Mouse (Mus musculus): ENCODE measurements around the gene Hoxc9.

Gene Hoxc9

DNA sequence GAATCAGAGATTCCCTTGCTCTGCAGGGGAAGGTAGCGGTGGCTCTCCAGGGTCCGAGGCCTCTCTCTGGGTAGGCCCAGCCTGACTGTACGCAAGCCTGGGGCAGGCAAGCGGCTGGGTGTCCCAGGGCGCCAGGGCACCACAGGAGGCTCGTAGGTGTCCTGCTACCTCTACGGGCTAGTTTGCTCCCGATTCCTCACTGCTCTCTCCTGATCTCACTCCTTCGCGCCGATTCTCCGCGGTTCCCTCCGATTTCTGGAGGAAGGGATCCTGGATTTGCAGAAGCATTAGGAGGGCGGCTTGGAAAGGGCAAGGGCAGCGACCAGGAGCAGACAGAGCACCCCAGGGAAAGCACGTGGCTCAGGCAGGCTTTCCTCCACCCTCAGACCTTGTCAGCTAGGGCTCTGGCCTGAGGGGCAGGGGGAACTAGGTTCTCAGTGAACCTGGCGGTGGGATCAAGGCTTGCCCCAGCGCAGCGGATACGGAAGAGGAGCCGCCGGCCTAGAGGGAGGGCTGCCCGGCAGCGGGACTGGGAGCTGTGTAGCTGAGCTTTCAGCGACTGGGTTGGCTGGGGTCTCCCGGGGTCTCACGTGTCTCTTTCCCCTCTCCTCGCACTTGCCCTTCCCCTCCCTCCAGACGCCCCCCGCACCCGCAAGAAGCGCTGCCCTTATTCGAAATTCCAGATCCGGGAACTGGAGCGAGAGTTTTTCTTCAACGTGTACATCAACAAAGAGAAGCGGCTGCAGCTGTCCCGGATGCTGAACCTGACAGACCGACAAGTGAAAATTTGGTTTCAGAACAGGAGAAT is 20.2 kb upstream of the Hoxc9 start:
- no peak for DNase-seq (ENCODE audit: extremely low read depth, low read depth)

DNA sequence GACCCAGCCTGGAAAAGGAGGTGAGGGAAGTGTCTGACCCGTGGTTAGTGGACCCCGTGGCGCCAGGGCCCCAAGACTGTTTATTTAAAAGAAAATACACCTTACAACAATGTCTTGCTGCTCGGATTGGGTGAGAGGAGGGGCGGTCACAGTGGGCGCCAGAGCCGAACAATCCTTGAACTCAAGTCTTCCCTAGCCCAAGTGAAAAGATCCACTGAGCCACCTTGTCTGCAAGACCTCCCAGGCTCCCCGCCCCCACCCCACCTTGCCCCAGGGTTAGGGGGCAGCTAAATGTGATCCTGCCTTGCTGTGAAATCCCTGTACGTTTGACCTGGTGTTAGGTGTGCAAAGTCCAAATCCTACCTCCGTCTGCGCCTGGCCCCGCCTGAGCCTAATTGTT is 19.3 kb upstream of the Hoxc9 start:
- no peak for DNase-seq (ENCODE audit: extremely low read depth, low read depth)

DNA sequence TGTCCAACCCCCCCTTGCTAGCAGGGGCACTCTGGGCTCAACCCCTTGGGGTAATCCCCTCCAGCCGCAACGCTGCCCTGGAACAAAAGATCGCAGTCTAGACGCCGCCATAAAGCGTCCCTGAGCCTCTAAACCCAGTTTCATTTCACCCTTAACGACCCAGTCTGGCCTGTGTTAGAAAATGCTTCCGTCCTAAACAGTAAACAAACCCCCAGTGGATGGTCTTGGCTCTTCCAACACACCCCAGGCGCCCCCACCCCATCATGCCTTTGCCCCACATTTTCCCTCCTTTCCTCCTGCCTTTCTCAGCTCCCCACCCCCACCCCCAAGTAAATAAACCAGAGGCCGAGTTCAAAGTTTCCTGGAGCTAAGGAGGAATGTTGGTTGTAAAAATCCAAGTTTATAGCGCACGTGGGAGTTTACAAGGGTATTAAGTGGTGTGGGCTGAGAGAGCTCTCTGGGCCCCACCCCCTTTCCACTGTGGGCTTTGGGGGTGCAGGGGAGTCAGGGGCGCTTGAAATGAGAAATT is 16.5 kb upstream of the Hoxc9 start:
- DNase-seq (ENCODE audit: extremely low read depth, low read depth) = no peak

DNA sequence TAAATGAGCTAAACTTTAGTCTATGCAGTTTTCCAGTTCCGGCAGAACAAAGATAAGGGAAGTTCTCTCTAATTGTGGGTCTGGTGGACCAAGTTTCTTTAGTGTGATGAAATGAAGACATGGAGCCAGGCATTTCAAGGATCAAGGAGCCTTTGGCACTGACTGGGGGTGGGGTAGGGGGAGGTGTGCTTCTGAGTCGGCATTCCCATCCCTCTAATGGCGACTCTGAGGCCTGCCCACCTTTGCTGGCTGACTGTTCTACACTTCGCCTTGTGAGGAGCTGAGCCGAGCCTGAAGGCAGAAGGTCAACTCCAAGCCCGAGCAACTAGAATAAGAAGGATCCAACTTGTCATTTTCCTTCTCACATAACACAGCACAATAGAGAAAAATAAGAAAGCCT is 14.5 kb upstream of the Hoxc9 start:
- no peak for DNase-seq (ENCODE audit: extremely low read depth, low read depth)

DNA sequence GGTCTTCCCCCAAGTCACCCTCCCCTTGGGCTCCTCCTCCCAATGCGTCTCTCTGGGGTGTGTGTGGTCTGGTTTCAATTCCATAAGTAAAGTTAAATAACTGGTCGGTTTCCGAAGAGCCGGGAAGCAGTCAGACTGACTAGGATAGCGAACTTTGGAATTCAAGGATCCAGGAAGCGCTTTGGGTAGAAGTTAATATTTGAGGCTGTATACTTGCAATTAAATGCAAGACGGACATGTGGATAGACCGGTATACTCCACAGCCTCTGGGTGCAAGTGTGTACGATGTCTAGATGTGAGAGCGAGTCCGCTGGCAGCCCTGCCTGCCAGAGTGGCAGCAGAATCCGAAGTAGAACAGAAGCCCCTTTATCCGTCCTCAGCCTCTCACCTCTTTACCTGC is 13.7 kb upstream of the Hoxc9 start:
- DNase-seq (ENCODE audit: extremely low read depth, low read depth) = no peak

DNA sequence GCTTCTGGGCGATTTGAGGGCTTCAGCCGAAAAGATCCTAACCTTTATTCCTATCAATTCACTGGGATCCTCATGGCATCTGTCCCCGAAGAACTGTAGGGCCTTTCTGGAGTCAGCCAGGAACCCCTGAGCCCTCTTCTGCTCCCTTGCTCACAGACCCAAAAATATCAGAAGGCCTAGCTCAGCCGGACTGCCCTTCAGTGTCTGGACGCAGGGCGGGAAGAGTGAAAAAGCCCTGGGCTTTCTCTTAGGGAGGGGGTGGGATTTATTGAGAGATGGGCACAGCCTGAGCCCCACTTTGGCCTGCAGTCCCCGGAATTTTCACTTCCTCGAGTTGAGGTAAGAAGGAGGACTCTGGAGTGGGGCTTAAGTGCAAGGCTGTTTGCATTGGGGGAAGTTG is 13.0 kb upstream of the Hoxc9 start:
- DNase-seq (ENCODE audit: extremely low read depth, low read depth) = no peak

DNA sequence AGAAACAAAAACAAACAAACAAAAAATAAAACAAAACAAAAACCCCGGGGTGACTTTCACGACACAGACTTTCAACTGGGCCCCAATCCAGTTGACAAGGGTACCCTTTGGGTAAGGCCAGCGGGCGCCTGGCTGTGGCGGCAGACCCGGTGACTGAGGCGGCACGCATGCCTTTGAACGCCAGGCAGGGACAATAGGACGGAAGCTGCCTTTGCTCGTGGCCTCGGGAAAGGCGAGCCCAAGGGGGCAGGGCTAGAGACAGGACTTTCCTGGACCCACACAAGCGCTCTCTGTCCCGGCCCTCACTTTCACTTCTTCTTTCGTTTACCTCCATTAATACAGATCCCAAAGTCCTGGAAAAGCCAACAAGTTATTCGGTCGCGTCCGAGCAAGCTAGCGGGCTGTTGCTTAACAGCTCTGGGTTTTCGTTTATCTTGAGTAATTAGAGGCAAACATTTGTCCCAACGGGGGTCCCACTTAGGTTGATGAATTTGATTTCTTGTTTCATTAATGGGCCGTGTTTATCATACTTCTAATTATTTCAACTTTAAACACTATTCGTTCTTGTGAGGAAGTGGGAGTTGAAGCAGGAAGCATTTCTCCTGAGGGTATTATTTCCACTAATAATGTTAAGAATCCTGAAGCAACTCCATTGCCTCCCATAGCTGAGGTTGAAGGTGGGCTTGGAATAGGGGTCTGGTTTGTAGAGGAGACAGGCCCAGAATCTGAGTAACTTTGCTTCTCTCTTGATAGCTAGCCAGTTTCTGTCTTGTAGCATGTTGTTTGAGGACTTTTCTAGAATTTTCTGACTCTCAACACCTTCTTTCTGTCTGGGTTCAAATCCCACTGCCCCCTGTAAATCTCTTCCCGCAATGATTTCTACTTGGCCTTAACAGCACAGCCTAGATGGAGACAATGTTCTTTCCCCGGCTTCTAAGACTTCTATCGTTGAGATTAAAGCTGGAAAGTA is 12.3 kb upstream of the Hoxc9 start:
- DNase-seq (ENCODE audit: extremely low read depth, low read depth) = no peak

DNA sequence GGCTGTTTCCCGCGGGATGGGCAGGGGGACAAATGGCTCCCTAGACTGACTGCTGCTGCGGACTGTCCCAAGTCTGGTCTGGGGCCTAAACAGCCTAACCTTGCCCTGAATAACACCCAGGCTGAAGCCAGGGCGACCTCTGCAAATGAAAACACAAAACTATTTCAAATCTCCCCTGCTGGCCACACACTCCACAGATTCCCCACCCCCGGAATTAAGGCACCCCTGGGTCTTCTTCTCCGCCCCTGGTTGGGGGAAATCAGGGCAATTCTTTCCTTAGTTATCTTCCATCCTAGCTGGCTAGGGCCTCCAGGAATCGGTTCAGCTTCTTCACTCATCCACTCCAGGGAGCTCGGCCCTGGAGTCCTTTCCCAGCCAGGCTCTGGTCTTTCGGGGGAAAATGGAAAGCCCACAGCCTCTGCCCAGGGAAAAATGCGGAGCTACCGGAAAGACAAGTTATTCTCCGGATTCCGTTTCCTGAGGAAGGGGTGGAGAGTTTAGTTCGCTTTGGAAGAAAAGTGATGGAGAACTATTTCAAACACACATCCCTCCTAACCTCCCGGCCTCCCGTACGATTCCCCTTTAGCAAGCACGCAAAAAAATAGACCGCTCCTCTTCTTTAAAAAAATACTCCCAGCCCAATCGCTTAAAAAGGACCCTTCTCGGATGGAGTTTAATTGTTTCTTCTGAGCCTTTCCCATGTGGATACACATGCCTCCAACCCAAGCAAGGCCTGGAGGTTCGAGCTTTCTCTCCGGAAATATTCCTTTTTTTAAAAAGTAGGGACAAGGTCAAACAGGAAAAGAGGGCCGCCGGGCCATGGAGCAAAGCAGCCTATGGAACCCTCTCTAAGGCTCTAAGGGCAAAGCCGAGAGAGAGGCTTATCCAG is 11.0 kb upstream of the Hoxc9 start:
- no peak for DNase-seq (ENCODE audit: extremely low read depth, low read depth)

DNA sequence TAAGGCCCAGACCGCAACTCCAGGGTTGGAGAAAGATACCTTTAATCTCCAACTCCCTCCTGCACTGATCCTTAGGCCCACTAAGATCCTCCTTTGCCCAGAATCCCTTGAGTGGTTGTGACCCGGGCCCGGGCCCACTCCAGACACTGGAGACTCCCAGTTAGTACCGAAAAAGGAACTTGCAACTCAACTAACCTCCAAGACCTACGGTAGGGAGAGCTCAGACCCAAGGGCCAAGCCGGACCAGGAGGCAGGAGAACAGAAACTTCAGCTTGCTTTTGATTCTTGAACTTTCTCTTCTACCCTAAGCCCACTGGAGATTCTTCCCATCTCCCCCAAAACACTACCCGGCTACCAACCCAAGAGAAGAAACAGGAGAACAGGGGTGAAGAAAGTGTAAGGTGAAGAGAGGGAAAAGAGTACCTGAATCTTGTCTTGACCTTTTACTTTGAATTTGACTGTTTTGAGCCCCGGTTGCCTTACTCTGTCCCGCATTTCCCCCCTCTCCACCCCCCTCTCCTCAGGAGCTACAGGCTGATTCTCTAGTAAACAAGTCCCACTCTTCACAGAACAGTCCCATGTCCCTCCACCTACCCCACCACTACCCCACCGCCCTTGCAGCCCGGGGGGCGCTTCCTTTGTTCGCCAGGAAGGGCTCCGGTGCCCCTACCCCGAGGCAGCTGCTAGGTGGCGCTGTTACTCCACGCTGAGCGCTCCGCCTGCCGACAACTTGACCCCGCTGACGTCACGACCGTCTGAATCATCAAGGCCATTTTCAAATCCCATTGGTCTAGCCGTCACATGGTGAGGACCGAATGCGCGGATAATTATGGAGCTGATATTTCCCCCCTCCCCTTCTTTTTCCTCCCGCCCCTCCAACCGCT is 10.1 kb upstream of the Hoxc9 start:
- DNase-seq (ENCODE audit: extremely low read depth, low read depth) = peak; percentile 98

DNA sequence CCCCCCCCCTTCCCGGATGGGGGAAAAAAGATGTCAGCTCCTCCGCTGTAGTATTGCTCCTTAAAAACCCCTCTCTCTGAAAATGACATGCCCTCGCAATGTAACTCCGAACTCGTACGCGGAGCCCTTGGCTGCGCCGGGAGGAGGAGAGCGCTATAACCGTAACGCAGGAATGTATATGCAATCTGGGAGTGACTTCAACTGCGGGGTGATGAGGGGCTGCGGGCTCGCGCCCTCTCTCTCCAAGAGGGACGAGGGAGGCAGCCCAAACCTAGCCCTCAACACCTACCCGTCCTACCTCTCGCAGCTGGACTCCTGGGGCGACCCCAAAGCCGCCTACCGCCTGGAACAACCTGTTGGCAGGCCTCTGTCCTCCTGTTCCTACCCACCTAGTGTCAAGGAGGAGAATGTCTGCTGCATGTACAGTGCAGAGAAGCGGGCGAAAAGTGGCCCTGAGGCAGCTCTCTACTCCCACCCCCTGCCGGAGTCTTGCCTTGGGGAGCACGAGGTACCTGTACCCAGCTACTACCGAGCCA is 9.4 kb upstream of the Hoxc9 start, which contains the start of gene Hoxc10:
Gene Hoxc10, plus strand, starts transcription at position 21 of the 536 bp plus-strand sequence.
- peak; percentile 64 for DNase-seq (ENCODE audit: extremely low read depth, low read depth)

DNA sequence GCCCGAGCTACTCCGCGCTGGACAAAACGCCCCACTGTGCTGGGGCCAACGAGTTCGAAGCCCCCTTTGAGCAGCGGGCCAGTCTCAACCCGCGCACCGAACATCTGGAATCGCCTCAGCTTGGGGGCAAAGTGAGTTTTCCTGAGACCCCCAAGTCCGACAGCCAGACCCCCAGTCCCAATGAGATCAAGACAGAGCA is 9.0 kb upstream of the Hoxc9 start, which contains the start of gene Hoxc5:
Gene Hoxc5, plus strand, starts transcription at position 132 of the 199 bp plus-strand sequence.
- DNase-seq (ENCODE audit: extremely low read depth, low read depth) = no peak

DNA sequence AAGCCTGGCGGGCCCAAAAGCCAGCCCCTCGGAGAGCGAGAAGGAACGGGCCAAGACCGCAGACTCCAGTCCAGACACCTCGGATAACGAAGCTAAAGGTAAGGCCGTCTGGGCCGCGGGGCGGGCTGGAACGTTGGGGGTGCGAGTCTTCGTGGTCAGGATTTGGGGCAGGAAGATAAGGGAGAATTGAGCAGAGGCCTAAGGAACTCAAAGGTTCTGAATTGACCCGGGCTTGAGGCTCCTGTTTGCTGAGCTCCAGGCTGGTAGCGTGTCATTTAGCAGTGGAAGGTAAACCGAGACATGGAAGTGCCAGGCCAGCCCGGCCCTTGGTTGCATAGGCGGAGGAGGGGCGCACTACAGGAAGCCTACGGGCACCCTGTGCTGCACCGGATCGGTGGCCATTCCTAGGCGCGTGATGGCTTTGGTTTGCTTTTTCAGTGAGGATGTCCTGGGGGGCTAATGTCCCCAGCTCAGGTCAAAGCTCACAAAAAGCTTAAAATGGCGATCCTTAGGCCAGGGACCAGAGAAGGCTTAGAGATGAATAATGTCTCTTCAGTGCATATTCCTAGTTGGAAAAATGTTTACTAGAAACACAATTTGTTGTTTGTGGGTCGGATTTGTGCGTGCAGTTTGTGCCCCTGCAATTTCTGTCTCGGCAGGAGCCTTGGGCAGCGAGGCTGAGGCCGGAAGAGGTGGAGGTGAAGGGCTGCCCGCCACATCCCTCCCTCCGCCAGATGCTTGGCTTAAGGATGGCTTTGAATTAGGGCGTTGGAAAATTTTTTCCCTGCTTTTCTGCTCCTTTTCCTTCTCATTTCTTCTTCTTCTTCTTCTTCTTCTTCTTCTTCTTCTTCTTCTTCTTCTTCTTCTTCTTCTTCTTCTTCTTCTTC is 8.5 kb upstream of the Hoxc9 start:
- DNase-seq (ENCODE audit: extremely low read depth, low read depth) = peak; percentile 44

DNA sequence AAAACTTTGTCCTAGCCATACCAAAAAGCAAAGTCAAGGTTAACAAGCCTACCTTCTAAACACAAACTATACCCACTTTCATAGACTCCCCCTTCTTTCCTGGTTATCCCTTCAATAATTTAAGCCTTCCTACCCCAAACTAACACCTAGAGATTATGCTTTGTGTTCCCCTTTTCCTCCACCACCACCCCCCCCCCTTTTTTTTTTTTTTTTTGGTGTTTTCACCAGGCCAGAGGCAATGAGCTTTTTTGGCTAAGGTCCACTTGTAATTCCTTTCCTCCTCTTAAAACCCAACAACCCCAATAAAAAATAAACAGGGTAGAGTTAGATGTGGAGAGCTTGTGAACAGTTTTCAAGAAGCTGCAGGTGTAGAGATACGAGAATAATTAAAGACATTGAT is 6.9 kb upstream of the Hoxc9 start:
- DNase-seq (ENCODE audit: extremely low read depth, low read depth) = no peak

DNA sequence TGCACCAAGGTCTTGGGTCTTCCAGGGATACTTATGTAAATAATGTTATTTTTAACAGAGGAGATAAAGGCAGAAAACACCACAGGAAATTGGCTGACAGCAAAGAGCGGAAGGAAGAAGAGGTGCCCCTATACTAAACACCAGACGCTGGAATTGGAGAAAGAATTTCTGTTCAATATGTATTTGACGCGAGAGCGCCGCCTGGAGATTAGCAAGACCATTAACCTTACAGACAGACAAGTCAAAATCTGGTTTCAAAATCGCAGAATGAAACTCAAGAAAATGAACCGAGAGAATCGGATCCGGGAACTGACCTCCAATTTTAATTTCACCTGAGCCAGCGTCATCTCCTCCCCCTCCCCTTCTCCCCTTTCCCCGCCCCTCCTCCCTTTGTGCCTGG is 5.5 kb upstream of the Hoxc9 start:
- DNase-seq (ENCODE audit: extremely low read depth, low read depth) = no peak

DNA sequence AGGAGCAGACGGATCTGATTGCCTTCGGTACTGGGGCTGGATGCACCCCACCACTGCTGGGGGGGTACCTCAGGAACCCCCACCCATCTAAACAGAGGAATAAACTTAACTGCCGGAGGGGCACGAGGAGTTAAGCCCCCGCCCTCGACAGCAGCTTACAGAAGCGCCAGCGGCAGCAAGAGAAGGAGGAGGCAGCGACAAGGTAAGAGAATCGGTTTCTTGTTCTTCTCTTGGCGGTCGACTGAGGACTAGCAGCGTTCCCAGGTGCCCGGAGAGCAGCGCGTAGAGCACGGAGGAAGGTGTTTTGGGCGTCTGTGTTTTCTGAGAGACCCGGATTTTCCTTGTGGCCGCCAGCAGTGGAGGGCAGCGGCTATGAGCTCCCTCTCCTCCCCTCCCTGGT is 4.0 kb upstream of the Hoxc9 start:
- DNase-seq (ENCODE audit: extremely low read depth, low read depth) = no peak

DNA sequence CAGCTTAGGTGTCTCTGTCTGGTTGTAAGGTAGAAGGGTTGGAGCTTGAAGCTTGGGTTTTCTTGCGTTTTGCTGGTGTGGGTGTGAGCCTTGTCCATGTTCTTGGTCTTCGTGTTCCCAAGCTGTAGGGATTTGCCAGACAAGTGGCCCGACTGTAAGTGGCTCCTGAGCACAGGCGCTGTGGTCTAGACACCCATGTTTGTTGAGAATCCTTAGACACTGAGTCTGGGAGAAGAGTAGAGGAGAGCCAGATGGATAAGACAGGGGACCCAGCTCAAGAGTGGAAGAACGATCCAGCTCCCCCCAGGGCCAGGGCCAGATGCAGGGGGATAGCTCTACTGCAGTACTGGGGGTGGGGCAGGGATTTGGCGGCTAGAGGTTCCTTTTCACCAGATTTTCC is 3.5 kb upstream of the Hoxc9 start:
- DNase-seq (ENCODE audit: extremely low read depth, low read depth) = no peak

DNA sequence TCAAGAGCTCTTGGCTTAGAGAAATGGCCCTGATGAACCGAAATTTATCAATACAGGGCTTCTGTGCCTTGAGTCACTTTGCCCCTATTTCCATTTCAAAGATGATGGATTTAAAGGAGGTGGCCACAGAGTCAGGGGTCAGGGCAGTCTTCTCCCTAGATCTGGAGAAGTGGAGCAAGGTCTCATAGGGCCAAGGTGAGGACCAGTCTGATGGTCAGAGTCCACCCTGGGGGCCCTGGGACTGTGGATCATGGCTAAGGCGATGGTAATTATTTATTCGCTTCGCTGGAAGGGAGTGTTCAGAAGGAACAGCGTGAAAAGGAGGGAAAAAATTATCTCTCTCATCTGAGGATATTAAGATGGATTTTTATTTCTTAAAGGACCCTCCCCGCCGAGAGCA is 1.2 kb upstream of the Hoxc9 start:
- no peak for DNase-seq (ENCODE audit: extremely low read depth, low read depth)

DNA sequence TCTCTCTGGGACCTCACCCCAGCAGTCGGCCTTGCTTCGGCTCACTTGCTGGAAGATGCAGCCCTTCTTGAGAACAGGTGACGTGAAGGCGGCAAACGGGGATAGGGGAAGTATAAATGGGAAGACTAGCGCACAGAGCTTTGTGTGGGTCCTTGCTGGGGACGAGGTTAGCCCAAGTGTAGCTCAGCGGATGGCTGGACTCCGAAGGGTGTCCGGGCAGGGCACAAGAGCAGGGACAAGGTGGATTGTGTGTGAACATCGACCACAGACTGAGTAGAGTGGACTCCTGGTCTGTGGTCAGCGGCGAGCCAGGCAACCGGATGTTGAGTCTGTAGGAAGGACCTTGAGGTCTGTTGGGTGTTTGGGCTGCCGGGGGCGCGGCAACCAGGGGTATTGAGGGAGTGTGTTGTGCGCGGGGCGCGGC is 539 bp upstream of the Hoxc9 start:
- no peak for DNase-seq (ENCODE audit: extremely low read depth, low read depth)

Measured in MEL-GATA-1-ER (cell line).